Mouse (Mus musculus) kidney, postnatal 10 days (tissue): ENCODE results near the gene Fam189a2.

Experiments used
- DNase-seq: peaks from one replicate; pipeline ENCODE4 v3.0.0; 2021; ENCODE audit warnings: mixed read lengths

Gene Fam189a2

DNA sequence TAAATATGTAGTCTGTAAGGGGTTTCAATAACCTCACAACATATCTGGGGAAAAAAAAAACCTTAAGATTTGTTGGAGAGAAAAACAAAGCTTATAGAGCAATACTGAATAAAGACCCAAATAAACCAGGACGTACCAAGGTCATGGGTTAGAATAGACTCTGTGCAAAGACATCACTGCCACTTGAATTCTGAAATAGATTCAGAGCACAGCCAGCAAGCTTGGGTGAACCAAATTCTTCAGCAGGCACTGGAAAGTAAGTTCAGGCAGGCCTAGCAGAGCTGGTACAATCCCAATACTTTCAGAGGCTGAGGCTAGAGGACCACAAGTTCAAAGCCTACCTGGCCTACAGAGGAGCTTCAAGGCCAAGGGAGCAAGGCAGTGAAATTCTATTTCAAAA, 6.2 kb downstream of the Fam189a2 start:
- DNase-seq = no peak

DNA sequence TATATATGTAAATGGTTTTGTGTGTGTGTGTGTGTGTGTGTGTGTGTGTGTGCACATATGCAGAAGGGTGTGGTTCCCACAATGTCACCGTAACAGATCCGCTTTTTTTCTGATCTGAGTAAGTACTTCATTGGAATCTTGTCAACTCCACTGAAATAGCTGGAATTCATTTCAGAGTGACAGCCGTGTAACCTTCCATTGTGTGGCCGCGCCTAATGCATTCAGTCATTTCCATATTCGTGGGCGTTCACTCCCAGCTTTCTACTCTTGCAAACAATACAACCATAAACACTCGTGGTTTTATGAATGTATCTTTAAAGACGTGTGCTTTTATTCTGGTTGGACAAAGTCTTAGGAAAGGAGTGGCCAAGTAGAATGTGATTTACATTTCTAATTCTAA, 6.7 kb downstream of the Fam189a2 start:
- no peak for DNase-seq

DNA sequence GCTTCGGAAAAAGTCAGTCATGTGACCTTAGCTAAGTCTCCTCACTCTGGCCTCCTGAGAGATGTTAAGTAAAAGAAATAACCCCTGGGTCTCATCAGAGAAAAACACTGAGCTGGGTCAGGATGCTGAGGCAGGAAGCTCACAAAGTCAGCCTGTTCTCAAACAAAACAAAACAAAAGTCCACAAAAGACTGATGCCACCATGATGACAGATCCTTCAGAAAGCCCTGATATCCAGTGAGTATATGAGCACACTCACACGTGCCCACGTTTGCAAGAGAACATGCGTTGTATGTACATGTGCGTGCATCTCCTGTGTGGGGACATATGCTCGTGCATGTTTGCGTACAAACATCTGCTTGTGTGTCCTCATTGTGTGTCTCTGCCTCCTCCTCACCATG, 7.5 kb downstream of the Fam189a2 start:
- DNase-seq = no peak

DNA sequence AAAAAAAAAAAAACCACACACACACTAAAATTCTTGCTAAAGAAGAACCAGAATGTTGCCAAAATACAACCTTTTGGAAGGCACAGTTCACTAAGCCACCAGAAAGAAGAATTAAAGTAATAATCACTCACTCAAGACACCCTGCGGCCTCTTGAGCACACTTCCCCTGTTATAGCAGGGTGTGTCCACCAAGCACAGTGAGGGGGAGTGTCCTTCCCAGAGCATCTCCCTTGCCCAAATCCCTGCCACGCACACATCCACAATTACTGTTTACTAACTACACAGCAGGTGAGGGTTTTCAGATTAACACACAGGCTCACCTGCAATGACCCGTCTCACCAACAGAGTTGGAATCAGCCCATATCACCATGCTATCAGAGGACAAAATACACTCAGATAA, 8.0 kb downstream of the Fam189a2 start:
- no peak for DNase-seq

DNA sequence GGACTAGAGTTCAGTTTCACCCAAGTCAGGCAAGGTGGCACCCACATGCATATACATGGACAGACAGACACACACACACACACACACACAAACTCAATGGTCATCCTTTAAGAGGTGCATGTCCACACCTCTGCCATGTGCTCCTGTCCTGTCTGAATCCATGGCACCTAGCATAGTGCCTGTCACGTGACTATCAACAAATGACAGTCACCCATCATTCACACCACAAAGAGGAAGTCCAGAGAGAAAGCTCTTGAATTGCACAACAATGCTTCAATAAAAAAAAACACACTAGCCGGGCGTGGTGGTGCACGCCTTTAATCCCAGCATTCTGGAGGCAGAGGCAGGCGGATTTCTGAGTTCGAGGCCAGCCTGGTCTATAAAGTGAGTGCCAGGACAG, 8.5 kb downstream of the Fam189a2 start:
- no peak for DNase-seq

DNA sequence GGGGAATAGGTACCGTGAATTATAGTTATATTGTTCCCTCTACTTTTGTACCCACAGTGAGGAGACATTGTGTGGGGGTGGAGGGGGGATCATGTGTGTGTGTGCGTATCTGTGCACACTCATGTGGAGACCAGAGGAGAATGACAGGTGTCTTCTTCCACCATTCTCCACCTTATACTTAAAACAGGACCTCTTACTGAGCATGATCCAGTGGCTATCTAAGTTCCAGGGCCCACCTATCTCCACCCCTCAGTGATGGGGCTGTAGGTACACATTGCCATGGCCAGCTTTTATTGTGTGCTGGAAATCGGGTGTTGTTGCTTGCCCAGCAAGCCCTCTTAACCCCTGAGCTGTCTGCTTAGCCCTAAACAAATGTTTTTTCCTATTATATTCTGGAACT, 10.1 kb downstream of the Fam189a2 start:
- DNase-seq = no peak

DNA sequence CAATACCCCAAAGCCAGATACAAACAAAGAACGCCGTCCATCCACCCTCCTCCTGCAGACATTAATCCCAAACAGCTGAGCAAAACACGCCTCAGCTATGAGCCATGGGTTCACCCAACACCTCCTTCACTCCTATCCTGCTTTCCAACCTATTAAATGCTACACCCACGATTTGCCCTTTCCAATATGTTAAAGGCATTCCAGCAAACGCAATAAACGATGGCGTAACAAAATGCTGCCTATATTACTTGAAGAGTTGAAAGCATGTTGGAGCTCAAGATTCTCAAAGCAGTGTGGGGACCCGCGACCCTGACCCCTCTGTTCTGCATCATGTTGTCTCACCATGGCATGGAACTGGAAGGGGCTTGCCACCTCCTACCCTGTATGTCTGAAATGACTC, 11.2 kb downstream of the Fam189a2 start:
- no peak for DNase-seq

DNA sequence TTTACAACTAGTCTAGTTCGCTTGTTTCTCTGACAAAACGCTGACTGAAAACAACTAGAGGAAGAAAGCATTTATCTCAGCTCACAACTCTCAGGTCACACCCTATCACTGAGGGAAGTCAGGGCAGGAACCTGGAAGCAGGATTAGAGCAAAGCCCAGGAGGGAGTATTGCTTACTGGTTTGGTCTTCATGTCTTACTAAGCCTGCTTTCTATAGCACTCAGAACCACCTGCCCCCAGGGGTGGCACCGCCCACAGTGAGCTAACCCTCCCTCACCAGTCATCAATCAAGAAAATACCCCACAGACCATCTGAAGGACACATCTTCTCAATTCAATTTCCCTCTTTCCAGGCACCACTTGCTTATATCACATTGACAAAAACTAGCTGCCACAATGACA, 12.4 kb downstream of the Fam189a2 start:
- no peak for DNase-seq

DNA sequence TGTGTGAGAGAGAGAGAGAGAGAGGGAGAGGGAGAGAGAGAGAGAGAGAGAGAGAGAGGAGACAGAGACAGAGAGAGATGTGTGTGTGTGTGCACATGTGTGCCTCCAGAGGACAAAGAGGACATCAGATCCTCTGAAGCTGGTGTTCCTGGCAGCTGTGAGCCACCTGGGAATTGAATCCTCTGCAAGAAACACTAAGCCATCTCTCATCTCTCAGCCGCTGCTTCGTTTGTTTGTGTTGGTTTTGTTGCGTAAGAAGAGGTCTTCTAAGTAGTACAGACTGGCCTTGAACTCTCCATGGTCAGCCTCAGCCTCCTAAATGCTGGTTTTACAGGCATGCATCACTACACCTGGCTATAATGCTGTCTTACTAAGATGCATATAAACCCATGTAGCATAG, 12.9 kb downstream of the Fam189a2 start:
- no peak for DNase-seq

DNA sequence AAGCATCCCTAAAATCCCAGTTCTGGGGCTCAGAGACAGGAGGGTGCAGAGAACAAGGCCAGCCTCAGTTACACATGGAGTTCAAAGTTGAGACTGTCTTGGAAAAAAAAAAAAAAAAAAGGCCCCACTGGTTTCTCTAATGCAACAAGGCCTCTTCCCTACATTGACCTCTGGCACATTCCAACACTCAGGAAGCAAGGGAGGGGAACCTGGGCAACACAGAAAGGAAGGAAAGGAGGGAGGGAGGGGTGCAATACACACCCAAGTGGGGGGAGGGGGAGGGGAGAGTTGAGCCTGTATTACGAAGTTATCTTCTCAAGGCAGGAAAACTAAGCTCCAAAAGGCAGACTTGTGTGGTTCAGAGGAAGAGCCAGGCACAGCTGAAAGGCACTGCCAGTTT, 13.4 kb downstream of the Fam189a2 start:
- DNase-seq = peak; percentile 81

DNA sequence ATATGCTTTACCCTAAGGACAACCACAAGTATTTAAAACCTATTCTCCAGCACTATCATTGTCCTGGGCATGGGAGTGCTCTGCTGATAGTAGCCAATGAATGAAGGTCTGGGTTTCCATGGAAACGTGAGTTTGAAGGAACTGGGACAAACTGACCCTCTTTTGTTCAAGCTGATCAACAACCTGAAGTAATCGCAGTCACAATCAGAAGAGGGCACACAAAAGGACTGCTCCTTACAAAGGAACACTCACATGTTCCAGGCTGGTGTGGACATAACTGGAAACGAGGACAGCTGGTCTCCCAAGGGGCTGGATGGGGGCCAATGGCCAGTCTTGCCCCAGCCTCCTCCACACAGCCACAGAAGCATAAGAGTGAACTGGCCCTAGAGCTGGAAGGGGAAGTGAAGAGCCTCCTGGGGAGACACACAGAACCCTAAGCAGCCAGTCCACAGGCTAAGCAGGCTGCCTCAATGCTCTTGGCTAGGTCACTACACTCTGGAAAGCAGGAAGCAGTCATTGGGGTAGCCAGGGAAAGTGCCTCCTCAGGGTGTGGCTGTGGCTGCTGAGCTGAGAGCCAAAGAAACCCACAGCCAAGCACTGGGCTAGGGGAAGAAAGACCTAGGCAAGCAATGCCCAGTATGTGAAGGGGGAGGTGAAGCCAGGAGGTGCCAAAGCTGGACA, 14.0 kb downstream of the Fam189a2 start:
- peak; percentile 42 for DNase-seq

DNA sequence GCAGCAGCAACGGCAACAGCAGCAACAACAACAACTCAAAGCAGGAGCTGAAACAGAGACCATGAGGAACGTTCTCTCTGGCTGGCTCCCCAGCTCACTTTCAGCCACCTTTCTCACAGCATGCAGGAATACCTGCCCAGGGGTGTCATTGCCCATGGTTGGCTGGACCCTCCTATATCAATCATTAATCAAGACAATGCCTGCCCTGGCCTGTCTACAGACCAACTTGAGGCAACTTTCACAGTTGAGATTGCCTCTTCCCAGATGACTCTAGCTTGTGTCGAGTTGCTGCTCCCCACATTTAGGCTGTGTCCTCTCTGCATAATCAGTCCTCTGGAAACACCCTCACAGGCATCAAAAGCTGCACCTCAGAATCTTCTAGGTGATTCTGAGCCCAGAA, 17.6 kb downstream of the Fam189a2 start:
- DNase-seq = no peak

DNA sequence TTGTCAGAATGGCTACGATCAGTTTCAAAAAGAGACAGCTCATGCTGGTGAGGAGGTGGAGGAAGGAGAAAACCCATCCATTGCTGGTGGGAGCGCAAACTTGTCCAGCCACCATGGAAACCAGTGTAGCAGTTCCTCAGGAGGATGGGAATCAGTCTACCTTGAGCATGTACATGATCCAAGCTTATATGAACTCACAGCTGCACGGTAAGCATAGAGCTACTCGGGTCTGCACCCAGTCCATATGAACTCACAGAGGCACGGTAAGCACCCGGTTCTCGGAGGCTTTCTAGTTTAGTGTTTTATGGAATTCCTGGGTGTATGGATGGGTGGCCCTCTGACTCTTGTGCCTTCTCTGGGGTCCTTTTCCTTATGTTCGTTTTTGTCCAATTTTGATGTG, 18.3 kb downstream of the Fam189a2 start:
- DNase-seq = no peak

DNA sequence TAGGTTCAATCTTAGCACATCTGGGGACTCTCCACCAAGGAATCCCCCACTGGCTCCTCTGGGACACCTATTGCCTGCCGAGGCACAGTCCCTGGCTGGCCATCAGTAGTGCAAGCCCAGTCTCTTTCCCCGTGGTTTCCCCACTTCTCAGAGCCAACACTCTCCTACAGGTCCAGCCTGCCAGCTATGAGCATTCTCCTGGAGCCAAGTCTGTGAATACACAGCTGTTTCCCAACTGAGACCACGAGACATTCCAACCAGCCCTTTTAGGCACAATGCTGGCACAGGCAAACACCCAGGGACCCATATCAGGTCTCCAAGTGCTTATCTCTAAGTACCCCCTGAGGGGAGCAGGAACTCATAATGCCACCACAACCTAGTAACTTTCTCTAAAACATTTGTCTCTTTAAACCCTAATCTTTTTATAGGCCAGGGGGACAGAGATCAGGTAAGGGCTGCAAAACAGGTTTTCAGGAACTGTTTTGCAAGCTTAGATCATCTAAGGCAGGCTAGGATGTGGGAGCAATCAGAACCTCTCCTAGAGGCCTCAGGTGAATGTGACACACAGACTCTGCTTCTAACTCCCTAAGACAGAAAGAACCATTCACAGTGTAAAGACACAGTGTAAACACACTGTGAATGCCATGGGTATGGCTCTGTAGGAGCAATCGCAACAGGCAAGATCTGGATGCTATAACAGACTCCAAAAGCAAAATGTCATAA, 23.0 kb downstream of the Fam189a2 start:
- DNase-seq = no peak

DNA sequence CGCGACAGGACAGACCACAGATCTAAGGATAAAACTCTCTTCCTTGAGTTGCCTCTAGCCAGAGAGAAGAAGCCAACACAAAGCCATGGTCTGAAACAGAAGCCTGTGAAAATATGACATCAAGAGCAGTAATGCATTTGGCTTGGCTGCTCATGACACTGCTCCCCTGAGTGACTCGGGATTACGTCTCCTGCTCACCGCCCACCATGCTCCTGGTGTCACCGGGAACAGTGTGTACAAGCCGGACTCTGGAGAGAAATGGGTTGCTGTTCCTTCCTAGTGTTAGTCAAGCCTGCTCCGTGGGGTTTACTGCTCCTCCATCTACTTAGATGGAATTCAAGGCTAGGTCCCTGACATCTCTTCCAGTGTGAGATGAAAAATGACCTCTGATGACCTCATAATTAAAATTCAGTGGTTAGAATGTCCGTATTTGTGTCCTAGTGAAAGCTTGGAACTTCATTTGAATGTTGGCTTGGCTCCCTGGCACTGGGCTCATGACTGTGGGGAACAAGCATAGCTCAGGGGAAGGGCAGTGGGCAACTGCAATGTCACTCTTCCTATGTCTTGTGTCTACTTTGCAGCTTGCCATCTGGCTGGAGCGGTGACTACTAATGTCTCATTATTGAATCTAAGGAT, 23.7 kb downstream of the Fam189a2 start:
- DNase-seq = no peak

DNA sequence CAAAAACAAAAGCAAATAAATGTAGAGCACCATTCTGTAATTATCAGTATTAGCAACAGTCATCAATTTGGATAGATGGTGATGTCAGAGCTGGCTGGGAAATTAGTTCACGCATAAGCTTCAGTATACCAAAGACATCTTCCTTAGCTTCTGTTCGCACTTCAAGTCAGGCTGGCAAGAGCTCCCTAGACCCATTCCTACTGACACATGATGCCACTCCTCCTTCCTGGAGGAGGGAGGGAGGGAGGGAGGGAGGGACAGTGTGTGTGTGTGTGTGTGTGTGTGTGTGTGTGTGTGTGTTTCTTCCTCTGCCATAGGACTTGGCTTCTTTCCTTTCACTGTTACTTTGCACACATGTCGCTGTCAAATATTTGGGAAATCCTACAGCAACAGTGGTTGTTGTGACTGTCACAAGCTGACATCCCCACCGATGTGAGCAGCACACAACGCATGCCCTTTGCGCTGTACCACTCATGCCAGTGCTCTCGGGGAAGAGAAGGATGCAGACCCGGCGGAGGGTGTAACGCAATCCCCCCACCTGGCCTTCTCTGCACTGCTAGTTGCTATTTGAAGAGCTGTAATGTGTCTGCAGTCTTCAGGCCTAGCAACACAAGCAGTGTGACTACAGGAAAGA, 34.9 kb downstream of the Fam189a2 start:
- DNase-seq = no peak

DNA sequence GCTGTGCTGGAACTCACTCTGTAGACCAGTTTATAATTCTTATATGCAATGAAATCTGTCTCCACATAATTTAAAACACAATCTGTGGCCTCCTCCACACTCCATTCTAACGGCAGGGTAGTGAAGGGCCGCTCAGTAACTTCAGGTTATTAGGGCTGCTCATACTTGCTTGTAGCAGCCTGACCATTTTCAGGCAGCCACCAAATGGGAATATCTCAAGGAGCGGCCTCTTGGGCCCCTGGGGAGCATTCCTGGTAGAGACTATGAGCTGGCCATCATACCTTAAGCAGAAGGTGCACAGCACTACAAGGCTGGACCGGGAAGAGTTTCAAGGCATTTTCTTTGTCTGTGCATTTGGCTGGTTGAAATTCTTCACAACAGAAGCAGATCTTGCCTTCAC, 42.7 kb downstream of the Fam189a2 start:
- DNase-seq = no peak

DNA sequence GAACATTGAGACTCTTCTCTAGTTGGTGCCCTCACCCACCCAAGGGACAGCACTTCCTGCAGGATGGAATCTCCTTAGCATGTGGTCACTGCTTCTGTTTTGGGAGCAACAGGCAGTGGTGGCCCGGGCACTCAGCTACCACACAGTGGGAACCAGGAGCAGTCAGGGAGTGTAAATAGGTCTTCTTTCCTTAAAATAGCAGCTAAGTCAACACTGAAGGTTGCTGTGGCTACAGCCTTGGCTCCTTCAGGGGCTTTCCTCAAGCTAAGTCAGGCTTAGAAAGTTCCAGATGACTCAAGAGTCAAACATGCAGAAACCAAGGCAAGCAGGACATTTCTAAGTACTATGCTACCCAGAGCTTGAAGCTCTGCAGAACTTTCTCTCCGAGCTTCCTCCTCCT, 43.5 kb downstream of the Fam189a2 start:
- DNase-seq = no peak

DNA sequence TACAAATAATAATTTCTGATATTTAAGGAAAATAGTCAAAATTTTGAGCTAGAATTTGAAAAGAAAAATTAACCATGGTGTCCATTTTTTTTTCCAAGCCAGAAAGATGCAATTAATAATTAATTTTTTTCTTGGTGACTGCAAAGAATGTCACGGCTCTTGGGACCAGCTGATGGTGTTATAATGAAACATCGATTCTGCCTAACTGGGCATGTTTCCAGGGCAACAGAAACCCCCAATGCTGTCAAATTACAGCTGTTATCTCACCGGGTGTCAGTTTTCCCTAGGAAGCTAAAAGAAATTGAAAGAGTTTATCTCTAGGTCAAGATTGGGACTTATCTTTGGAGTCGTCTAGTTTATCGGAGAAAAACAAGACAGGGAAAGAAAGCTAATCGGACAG, 46.6 kb downstream of the Fam189a2 start:
- DNase-seq = no peak

DNA sequence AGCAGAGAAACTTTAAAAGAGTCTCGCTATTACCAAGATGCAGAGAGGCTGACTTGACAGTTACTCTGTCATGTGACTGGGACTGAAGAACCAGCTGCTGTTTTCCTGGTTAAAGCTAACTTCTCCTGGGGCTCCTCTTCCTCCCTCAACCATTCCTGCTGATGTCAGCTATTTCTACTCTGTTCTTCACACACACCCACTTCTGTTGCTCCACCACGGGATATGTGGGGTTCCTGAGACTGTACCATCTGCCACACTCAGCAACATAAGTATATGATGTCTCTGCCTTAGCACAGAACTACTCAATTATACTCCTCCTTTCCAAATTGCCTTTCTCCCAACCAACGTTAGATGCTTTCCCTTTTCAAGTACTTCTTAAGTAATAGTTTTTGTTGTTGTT, 50.2 kb downstream of the Fam189a2 start:
- no peak for DNase-seq

DNA sequence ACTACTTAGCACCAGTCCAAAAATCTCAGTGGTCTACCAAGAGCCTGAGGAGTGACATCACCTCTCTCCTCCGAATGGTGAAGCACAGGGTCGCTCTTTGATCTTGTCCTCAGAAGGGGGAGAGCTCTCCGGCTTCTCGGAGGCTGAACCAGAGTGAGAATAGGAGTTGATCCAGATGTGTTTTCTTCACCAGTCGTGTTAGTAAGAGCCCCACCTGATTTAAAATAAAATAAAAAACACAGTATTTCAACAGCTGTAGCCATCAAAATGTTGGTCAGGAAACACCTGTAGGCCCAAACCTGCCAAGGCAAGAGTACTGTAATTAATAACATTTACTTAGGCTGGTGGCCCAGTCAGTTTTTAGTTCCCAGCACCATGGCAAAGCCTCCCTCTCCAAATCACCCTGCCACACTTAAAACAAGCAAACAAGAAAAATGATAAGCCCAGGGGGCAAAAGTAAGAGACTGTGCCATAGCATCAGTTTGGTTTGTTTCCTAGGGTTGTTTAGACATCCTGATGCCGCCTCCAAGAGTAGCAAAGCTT, 52.8 kb downstream of the Fam189a2 start:
- DNase-seq = no peak

DNA sequence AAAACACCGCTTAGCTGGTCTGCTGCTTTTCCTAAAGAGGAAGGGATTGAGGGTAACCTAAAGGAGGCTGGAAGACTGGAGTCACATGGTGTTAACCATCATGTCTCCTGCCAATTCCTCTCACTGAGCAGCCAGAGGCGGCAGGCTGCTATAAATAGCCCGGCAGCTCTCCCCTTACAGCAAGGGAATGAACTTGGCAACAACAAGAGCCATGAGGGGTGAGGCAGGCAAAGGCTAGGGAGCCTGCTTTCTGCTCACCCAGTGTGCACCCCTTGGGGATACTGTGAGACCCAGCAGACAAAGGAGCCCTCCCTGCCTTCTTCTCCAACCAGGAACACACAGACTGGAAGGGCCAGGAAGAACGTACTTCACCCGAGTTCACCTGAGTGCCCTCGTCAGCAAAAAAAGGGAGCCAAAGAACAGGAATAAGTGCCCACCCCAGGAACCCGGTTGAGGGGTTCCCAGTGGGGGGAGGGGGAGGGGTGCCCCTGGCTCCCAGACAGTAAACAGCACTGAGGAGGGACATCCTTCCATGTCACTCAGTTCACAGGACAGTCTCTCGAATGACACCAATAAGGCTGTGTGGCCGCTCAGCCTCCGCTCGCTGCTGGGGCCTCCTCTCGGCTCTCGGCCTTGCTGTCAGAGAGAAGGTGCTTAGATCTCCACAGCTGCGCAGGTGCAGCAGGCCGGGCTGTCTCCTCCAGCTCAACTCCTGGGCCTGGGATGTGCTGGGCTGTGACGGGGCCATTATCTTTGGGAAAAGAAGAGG, 57.8 kb downstream of the Fam189a2 start:
- DNase-seq = peak; percentile 55

DNA sequence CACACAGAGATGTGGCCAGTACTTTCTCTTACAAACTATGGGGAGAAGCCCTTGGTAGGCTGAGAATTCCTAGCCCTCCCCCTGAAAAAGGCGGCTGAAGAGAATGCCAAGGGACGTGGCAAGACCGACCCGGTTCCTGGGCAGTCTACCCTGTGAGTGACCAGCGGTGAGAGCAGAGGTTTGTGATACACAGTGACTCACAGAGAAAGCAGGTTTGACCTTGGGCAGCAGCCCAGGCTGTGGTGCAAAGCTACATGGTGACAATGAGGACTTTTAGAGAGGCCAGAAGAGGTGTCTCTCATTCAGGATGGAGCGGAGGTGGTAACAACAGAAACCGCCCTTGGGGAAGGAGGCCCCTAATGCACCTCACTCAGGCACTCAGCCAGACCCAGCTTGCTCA, 59.4 kb downstream of the Fam189a2 start:
- no peak for DNase-seq
